Mouse (Mus musculus) brain, embryonic 14.5 days (tissue): Measurements from ENCODE around the gene Vmn1r83. TPM values are rescaled to one million over a fixed set of nuclear protein-coding genes. Genes with fewer than 3 reads are reported as not detected.

ENCODE experiments used
- DNase-seq: peaks from one replicate; pipeline ENCODE4 v3.0.0-alpha.2; 2011; ENCODE audit warnings: low read depth
- CTCF ChIP-seq: fragments of 200-500 bp; IDR thresholded peaks from 2 replicates; pipeline ENCODE4 v1.5.1; 2012; ENCODE audit warnings: inconsistent platforms, mild to moderate bottlenecking, moderate library complexity, borderline replicate concordance; ENCODE audit not compliant: insufficient read depth, insufficient read length; ENCODE audit errors: extremely low read depth
- POLR2A ChIP-seq: fragments of 200-500 bp; IDR thresholded peaks from 2 replicates; pipeline ENCODE4 v1.6.1; 2012; ENCODE audit warnings: mild to moderate bottlenecking, inconsistent platforms, borderline replicate concordance; ENCODE audit not compliant: poor library complexity, insufficient read depth, insufficient read length, severe bottlenecking; ENCODE audit errors: extremely low read depth
- polyA plus RNA-seq: library from polyadenylated mRNA; depleted of rRNA; stranded (reverse); fragments of >200 nt; gene quantifications from 2 replicates; pipeline ENCODE4 v1.2.3, GENCODE M21; 2012; rRNA removed

Vmn1r83 gene
- not detected in 2 replicates for polyA plus RNA-seq

DNA sequence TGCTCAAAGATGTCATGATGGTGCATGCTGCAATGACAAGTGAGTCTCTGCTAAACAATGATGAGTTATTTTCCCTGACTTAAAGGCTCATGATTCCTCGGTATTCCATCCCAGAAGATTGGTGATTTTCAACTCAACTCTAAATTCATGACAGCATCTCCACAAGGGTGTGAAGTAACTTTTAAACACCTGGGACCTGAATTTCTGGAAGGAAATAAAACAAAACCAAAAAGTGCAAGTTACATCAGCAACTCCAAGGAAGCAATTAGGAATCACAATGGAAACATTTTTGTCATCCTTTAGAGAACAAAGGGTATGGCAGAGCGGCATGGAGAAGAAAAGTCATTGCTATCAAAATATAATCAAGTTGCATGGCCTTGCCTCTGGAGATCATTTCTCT, at the start of gene Vmn1r83:
Gene Vmn1r83 (minus strand): TSS at position 101 of the 400 bp plus-strand sequence.
- TF ChIP-seq POLR2A (no peak), CTCF (no peak)
- no peak for DNase-seq

GRCm38 (mm10) chr7:12369173-12369572, 39.9 kb upstream of the Vmn1r83 start, which contains the start of gene Vmn1r84:
Gene Vmn1r84 (minus strand): TSS chr7:12369273.
- no peak for DNase-seq
- TF ChIP-seq POLR2A (no peak), CTCF (no peak)

DNA sequence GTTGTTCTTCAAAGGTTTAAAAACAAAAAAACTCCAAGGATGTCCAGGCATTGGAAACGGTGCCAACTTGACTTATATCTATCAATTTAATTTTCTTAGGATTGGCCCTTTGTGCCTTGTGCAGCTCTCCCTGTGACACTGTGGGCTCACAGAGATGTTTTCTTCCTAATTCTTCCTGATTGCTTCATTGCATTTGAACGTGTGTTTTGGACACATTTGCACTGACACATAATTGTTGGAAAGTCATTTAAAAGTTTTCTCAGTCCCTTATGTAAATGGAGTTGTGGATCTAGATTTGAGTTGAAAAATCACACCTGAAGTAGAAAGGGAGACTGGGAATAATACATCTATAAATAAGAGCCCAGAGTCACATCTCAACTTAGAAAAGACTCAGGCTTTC, 29.2 kb downstream of the Vmn1r83 start, which contains the start of gene Vmn1r82:
Gene Vmn1r82 (plus strand): TSS at position 301 of the 400 bp plus-strand sequence.
- TF ChIP-seq POLR2A (no peak), CTCF (no peak)
- DNase-seq = no peak

Other genes starting within 250 kb of the Vmn1r83 start
- gene Vmn1r78, start 179.2 kb downstream of the Vmn1r83 start, polyA plus RNA-seq = not detected in 2 replicates
- gene Vmn1r79, start 158.2 kb downstream of the Vmn1r83 start, polyA plus RNA-seq = not detected in 2 replicates
- not detected in 2 replicates for gene Vmn1r80, start 140.2 kb downstream of the Vmn1r83 start, polyA plus RNA-seq
- gene Vmn1r81, start 61.2 kb downstream of the Vmn1r83 start, polyA plus RNA-seq = not detected in 2 replicates
- not detected in 2 replicates for gene Vmn1r82, start 29.1 kb downstream of the Vmn1r83 start, polyA plus RNA-seq
- not detected in 2 replicates for gene Vmn1r84, start 39.8 kb upstream of the Vmn1r83 start, polyA plus RNA-seq
- gene Zfp551, start 93.3 kb upstream of the Vmn1r83 start, polyA plus RNA-seq = 3.8 and 5.8 TPM in 2 replicates
- 17.6 and 20.6 TPM in 2 replicates for gene Zfp606, start 148.8 kb upstream of the Vmn1r83 start, polyA plus RNA-seq
- not detected in 2 replicates for gene 2900092C05Rik, start 183.0 kb upstream of the Vmn1r83 start, polyA plus RNA-seq